Mouse (Mus musculus) layer of hippocampus, adult 9-11 months (tissue): ENCODE data around the gene Wwc2.

Source experiments
- DNase-seq: peaks from one replicate; pipeline ENCODE4 v3.0.0; 2022

Wwc2 gene

DNA sequence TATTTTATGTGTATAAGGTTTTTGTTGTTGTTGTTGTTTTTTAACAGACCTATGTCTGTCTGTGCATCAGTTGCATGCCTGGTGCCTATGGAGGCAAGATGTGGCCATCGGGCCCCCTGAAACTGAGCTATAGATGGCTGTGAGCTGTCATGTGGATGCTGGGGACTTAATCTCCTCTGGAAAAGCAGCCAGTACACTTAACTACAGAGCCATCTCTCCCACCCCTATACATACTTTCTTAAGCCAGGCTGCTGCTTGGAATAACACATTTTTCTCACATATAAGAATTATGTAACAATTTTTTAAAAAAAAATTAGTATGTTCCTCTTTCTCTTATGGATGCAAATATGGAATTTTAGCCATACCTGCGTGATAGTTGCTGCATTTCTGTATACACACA is 207.2 kb downstream of the Wwc2 start:
- no peak for DNase-seq

DNA sequence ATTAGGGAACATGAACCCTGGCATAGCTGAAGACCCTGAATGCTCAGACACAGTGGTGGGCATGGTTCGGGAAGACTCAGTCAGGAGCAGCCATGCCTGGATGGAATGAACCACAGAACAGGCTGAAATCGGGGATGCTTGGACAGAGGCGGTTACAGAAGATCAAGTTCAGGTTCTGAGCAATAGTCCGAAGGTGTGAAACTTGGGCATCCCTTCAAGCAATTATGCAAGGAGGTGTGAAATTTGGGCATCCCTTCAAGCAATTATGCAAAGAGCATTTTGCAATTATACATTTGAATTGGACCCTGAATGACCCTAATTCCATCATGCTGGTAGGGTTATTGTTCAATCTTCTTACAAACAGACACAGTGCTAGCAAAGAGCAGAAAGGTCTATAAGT is 208.8 kb downstream of the Wwc2 start:
- DNase-seq = no peak

DNA sequence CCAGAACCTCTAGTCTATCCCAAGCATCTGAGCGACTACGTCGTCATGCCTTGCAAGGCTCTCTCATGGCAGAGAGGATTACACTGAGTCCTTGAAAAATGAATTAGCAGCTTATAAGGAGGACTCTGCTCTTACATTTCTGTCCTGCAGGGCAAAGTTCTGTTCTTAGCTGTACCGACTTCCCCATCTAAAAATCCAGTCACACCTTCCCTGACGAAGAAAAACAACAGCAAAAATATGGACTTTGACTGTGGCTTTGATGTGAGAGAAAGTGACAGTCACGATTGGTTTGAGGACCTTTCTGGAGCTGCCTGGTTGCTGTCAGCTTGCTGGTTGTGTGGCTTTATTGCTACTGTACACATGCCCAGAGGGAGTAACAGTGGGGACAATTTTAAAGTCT is 211.1 kb downstream of the Wwc2 start:
- no peak for DNase-seq

DNA sequence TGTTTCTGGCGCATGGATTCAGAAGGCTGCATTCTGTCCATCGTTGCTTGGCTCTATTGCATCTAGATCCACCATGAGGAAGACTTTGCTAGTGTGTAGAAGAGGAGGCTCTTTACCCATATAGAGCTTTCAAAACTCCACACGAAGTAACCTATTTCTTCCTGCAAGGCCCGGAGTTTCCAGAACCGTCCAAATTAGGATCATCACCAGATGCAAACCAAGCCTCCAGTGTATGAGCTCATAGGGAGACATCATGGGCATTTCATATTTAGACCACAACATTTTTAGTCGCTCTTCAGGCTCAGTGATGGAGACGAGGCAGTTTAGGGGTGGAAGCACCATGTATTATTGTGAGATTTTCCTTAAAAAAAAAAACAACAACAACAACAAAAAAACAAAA is 213.3 kb downstream of the Wwc2 start:
- no peak for DNase-seq
